Mouse (Mus musculus) natural killer cell, adult 2 months (primary cell): ENCODE data around the gene Olfr64.
A peak's percentile ranks its signal among the peaks of the same experiment; 100 is the strongest.

Experiments
- DNase-seq, 2 experiments: peaks; one replicate each; pipeline ENCODE4 v3.0.0; 2022; ENCODE audit warnings: low spot score in 2 of 2

Gene Olfr64

DNA sequence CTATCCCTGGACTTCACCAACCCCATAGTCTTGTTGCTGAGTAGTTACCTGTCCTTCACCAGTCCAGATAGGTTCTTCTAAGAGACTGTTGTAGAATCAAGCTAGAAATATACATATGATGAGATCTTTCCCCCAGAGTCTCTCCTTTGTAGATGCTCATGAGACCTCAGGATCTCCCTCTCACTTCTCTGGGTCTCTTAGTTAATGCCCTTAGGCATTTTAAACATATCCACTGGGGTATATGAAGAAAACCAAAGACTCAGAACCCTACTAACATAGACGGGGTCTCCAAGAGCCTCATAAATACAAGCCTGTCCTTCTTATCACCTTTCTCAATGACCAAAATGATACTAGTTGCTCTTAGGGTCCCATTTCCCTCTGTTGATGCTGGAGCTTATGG is at the start of gene Olfr64:
Gene Olfr64 (minus strand): TSS at position 101 of the 400 bp plus-strand sequence.
- no peak for DNase-seq

GRCm38 (mm10) chr7:103942730-103943129 is 48.4 kb upstream of the Olfr64 start:
- DNase-seq = peak; percentile 2 to 23

DNA sequence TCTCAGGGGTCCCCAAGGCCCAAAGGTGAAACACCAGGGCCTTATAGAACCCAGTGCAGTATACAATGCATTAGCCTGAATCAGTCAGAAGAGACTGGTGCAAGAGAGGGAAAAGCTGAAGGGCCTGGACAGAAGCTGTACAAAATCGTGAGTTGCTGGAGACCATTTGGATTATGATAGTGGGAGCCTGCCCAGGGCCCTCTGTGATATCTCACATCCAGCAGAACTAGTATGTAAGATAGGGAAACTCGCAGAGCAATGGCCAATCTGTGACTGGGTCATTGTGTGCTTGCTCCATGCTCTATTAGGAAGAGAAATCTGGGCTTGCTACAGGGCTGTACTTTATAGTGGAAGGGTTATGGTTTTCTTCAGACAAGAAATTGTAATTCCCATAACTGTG is 40.0 kb upstream of the Olfr64 start, which contains the start of gene Olfr632:
Gene Olfr632 (plus strand): TSS at position 84 of the 400 bp plus-strand sequence.
- no peak for DNase-seq

GRCm38 (mm10) chr7:103928525-103928924 is 34.2 kb upstream of the Olfr64 start, which contains the start of gene Olfr631:
TSS of gene Olfr631 (plus strand) at chr7:103928825.
- no peak for DNase-seq

- DNase-seq = no peak
These were observed 21.1 kb upstream of the Olfr64 start for GRCm38 (mm10) chr7:103915338-103915737.

- DNase-seq = no peak
These were observed 18.8 kb upstream of the Olfr64 start for GRCm38 (mm10) chr7:103912969-103913511.

- DNase-seq = no peak
These were observed 15.8 kb upstream of the Olfr64 start for GRCm38 (mm10) chr7:103910047-103910446.

DNA sequence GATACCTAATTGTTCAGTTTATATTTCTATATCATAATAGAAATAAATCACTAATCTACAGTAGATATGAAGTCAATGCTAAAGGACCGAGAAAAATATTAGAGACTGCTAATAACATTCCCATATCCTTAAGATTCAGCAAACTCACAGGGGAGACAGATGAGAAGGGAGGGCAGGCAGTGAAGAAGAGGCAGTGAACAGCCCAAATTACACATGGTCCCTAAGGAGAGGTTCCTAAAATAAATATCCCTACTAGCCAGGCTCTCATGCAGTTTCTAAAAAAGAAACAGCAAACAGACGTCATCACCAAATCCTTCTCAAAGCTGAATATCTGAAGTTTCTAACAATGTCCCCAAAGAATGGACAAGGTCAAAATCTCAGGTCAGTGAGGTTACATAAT is 8.9 kb upstream of the Olfr64 start, which contains the start of gene Olfr65:
Gene Olfr65 (plus strand): TSS at position 301 of the 400 bp plus-strand sequence.
- DNase-seq = no peak

- no peak for DNase-seq
These were observed 8.1 kb downstream of the Olfr64 start, which contains the start of gene Olfr66 for GRCm38 (mm10) chr7:103886152-103886551. TSS of gene Olfr66 (minus strand) at chr7:103886252.

DNA sequence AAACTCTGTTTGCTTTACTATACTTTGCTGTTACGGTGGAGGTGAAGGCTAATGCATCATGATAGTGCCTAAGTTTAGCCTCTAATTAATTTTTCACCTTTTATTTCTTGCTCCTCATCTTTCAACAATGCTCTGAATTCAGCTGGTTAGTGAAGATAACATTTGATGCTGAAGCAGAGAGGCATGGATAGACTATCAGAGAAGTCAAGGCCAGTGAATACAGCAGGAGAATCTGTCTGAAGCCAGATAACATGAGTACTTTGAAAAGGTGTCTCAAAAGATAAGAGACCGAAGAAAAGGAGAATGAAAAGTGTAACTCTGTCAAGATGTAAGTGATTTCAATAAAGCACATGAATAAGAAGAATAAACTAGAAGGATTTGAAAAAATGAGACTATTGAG is 17.2 kb downstream of the Olfr64 start:
- DNase-seq = no peak

DNA sequence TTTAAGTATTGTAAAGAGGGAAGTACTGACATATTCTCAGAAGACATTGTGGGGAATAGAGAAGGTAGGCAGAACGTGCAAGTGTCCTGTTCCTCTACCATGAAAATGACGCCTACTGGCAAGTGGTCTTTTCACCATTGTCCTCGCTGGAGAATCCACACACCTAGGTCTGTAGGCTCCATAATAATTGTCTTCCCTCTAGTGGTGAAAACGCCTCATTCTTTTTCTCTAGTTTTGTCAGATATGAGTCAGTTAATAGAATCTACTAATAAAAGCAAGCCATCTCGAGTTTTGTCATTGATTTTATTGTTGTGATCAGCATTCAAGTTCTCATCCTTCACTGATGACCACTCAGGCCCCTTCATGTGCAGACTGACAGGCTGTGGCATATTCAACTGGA is 19.8 kb downstream of the Olfr64 start:
- no peak for DNase-seq

DNA sequence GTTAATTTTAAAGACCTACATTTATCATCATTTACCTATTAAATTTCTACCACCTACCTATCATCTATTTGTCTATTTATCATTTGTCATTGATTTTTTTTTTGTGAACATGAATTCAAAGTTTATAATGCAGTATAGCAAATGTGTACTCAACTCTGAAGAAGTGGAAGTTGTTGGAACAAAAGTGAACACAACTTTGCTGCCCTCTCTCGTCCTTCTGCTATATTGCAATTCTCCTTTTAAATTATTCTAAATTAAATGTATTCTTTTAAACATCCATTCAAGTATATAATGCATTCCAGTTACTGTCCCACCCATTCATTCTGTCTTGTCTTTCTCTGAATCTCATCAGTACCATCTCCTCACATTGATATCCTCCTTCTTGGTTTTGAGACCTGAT is 21.2 kb downstream of the Olfr64 start:
- DNase-seq = no peak

GRCm38 (mm10) chr7:103870667-103871066 is 23.6 kb downstream of the Olfr64 start:
- DNase-seq = no peak

DNA sequence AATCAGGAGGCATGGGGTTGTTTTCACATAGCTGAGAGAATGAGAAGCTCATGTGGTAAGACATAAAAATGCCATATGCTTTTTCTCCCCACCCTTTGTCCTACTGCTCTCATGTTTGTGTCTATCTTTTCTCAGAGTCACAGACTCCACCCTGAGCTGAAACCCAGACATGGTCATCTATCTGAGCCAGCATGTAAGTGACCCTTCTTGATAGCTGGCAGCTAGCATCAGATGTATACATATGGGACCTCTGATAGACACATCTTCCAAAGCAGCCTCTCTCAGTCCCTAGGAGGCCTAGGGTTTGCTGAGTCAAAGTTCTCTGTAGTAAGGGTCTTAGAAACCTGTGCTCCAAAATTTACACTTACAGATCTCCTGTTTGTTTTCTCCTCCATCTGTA is 28.6 kb downstream of the Olfr64 start:
- no peak for DNase-seq

DNA sequence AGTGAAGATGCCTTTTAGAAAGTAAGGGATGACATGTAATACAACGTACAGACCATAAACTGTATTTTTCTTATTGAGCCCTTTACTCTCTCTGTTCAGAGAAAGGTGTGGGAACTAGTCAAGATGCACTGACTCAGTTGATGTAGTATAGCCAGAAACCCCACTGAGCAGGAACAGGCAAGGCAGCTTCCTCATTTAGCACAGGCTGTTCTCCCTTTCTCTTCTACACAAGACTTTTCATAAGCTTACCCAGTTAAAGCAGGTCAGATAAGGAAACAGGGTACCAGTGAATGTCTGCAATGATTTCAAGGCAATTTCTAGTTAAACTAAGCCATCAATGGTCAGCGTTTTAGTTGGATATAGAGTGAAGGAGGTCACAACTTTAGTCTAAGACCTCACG is 32.8 kb downstream of the Olfr64 start:
- DNase-seq = no peak

- peak in 1 of 2 experiments; percentile 2 for DNase-seq
These were observed 33.4 kb downstream of the Olfr64 start for GRCm38 (mm10) chr7:103860855-103861254.

DNA sequence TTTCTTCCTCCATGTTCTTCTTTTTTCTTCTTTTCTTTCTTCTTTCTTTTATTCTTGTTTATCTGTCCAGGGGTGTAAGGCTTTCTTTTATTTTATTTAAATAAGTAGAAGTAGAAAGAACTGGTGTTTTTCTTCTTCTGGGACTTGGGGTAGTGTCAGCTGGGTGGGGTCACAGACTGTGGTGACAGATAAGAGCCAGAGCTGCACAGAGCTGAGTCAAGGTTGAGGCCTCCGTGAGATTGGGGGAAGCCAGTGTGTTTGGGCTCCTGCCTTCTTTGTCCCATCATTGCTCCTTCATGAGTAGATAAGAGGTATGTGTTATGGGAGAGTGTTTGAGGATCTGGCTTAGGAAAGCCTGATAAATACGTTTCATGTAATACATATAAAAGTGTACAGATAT is 35.2 kb downstream of the Olfr64 start:
- DNase-seq = no peak

DNA sequence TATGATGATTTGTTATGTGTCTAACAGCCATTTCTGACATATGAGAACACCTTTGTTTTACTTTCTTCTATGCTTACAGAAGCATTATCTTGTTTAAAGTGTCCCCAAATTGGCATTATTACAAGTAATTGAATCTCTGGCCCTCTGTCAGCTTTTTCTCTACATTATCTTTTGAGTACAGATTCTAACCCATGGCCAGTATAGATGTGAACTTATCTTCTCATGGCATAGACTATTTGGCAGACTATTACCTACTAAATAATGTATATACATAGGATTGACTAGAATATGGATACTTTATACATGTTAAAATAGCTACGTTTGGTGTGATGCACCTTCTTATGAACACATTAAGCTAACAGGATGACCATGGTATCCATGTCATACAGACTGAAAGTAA is 39.6 kb downstream of the Olfr64 start:
- DNase-seq = no peak

- no peak for DNase-seq
These were observed 41.2 kb downstream of the Olfr64 start, which contains the start of gene Hbb-y for GRCm38 (mm10) chr7:103853090-103853489. TSS of gene Hbb-y (minus strand) at chr7:103853216.

- no peak for DNase-seq
These were observed 49.6 kb downstream of the Olfr64 start for GRCm38 (mm10) chr7:103844525-103845325.

GRCm38 (mm10) chr7:103843034-103843433 is 51.3 kb downstream of the Olfr64 start, which contains the start of gene Hbb-bh1:
TSS of gene Hbb-bh1 (minus strand) at chr7:103843164.
- no peak for DNase-seq

DNA sequence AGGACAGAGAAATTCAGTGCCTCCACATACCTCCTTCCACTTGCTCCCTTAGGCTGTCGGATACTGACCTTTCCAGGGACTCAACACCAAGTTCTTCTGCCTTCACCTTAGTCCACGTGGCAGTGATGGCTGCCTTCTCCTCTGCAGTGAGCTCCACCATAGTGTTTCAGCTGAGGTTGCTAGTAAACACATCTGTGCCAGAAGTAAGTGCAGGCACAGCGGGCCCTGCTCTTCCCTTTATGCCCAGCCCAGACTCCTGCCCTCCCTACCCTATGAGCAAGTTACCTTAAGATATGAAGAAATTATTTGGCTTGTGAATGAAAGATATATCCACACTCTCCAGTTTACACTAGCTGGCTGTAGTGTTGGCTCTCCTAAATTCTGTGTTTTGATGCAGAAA is 54.0 kb downstream of the Olfr64 start, which contains the start of gene Hbb-bh2:
Gene Hbb-bh2 (minus strand): TSS at position 253 of the 400 bp plus-strand sequence.
- DNase-seq = no peak
